Mouse (Mus musculus) small intestine, adult 2 months (tissue): ENCODE measurements at regions not wholly inside any gene's neighbourhood (a gene's known extent, or its start where the extent isn't known, plus 50 kb on each side); places are given as distances from the start of the nearest gene placed in this dataset.

ENCODE experiments used
- CTCF ChIP-seq: fragments of 200-500 bp; IDR thresholded peaks from 2 replicates; pipeline ENCODE4 v1.5.1; 2012; ENCODE audit warnings: low read depth, mild to moderate bottlenecking, control low read depth, inconsistent platforms, low read length, moderate library complexity, mixed read lengths; ENCODE audit not compliant: insufficient replicate concordance, insufficient read length; ENCODE audit errors: extremely low read depth
- POLR2A ChIP-seq: fragments of 200-500 bp; IDR thresholded peaks from 2 replicates; pipeline ENCODE4 v1.6.1; 2012; ENCODE audit warnings: low read depth, mild to moderate bottlenecking, control low read depth, inconsistent platforms, low read length, moderate library complexity

DNA sequence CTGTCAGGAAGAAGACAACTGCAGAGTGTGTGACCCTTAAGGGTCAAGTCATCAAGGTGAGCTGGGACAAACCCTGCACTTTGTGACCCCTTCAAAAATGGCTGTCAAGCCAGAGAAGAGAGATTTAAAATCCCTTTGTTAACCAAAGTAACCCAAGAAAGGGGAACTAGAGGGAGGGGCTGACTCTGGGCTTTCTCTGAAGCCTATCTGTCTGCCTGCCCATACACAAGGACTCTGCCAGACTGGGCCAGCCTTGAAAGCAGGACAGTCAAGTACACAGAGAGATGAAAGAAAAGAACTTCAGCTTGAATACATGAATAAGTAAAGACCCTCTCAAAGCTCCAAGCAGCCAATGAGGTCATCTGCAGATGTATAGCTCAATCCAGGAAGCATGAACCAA, 595.3 kb downstream of the Pdcd6ip start:
- TF ChIP-seq CTCF (no peak), POLR2A (no peak)
